Mouse (Mus musculus): Measurements from ENCODE around the gene Prom2. TPM values are rescaled to one million over a fixed set of nuclear protein-coding genes. Genes with fewer than 3 reads are reported as not detected.

Prom2 gene
- total RNA-seq, 4 experiments from 2014 or later = not detected

- peak; percentile 46 to 52 for DNase-seq (ENCODE audit: low spot score in 2 of 2)
Measured at GRCm38 (mm10) chr2:127484476-127485170, 56.6 kb downstream of the Prom2 start.

DNA sequence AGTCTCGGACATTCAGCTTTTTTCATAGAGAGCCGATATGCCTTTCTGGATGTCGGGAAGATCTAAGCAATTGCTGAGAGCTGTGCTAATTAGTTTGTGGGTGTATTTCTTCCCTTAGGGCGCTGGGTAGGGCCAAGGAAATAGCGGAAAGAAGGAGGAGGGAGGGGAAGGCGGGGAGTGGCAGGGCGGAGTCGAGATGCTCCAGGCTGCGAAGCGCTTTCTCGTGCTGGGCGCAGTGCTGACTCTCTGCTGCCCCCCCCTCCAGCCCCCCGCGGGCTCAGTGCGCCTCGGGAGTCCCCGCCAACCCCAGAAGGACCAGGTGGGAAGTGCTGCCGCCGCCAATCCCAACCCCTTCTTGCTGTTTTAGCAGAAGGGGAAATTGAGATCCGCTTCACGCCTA, 58.3 kb downstream of the Prom2 start:
- DNase-seq (ENCODE audit: low spot score in 2 of 2) = no peak

DNA sequence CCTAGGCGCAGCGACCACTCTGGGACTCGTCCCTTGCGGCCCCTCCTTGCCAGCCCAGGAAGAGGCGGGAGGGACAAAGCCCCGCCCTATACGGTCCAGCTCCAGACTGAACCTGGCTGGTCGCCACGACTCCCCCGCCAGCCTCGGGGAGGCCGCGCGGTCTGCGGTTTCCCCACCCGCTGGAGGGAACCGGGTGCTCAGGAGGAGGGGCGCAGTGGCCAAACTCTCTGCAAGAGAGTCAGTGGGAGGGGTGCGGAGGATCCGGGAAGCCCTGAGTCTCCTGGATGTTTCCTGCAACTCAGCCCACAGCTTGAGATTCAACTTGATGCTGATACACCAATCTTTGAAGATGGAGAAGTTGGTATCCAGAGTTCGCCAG, 58.7 kb downstream of the Prom2 start:
- peak; percentile 47 to 69 for DNase-seq (ENCODE audit: low spot score in 2 of 2)

DNA sequence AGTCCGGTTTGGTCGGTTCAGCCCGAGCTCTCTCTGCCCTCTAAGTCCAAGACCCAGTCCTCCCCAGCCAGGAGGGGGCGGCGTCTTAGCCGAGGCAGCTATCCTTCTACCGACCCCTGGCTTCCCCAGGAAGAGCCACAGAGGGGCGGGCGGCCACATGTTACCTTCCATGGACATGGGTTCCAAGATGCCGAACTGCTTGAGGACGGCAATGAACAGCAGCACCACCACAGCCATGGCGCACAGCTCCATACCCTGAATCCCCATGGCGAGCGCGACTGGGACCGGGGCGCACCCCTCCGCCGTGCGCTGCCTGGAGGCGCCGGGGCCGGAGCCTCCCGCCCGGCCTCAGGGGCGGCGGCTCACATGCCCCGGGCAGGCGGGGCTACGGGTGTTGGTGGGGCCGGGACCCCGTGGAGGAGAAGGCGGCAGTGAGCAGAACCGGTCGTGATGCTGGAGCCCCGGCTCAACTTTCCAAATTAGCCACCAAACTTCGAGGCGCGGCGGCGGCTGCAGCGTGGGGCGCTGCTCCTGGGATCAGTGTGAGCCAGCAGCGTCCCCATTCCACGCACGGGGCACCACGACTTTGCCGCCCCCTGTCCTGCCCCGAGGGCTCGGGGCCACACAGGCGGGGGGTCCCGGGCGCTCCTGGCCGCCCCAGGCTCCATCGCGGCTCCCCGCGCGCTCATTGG, 59.3 kb downstream of the Prom2 start:
- no peak for DNase-seq (ENCODE audit: low spot score in 2 of 2)

GRCm38 (mm10) chr2:127479763-127480162, 61.5 kb downstream of the Prom2 start:
- DNase-seq (ENCODE audit: low spot score in 2 of 2) = no peak

DNA sequence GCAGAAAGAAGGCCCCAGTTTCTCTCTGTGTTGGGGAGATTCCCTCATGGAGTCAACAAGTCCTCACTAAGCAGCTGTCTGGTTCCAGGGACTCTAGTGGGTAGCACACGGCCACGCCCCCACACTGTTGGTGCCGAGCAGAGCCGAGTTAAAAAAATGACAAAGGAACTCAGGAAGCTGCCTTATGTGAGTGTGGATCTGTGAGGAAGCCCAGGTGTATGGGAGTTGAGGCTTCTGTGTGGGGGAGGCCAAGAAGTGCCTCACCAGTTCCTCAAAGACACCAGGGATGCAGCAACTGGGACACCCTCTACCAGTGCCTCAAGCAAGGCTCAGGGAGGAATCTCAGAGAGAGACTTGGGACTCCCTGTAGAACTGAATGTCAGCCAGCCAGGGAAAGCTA, 62.1 kb downstream of the Prom2 start:
- DNase-seq (ENCODE audit: low spot score in 2 of 2) = no peak

Other genes starting within 250 kb of the Prom2 start
- 1 to 10 TPM in 3 of 4 experiments, under 1 TPM in 1; 0.44 to 1.4 (median 1.1) TPM for gene Dusp2, start 205.3 kb downstream of the Prom2 start, total RNA-seq (2022)
- gene Astl, start 202.8 kb downstream of the Prom2 start, total RNA-seq (2022) = not detected
- under 1 TPM; 0.41 to 0.83 (median 0.50) TPM for gene Adra2b, start 178.3 kb downstream of the Prom2 start, total RNA-seq (2022)
- gene Gpat2, start 116.3 kb downstream of the Prom2 start, total RNA-seq (2022) = not detected
- gene Fahd2a, start 96.9 kb downstream of the Prom2 start, total RNA-seq (2022) = 10 to 100 TPM; 17.6 to 24.4 (median 20.8) TPM
- under 1 TPM; 0.15 to 0.47 (median 0.24) TPM for gene Kcnip3, start 19.4 kb downstream of the Prom2 start, total RNA-seq (2022)
- gene Zfp661, start 45.6 kb upstream of the Prom2 start, total RNA-seq (2022) = 1 to 10 TPM; 2.2 to 3.6 (median 2.3) TPM
- 10 to 100 TPM; 64.8 to 78.4 (median 74.5) TPM for gene Mrps5, start 45.8 kb upstream of the Prom2 start, total RNA-seq (2022)
- gene Mal, start 115.2 kb upstream of the Prom2 start, total RNA-seq (2022) = 1 to 10 TPM in 2 of 4 experiments, under 1 TPM in 2; 0.75 to 1.8 (median 0.99) TPM
- gene Mall, start 188.5 kb upstream of the Prom2 start, total RNA-seq (2022) = 1 to 10 TPM; 1.1 to 3.3 (median 1.3) TPM
- 10 to 100 TPM; 21.5 to 28.3 (median 24.5) TPM for gene Nphp1, start 247.4 kb upstream of the Prom2 start, total RNA-seq (2022)